Mouse (Mus musculus): Measurements from ENCODE around the gene Elmsan1. TPM values are rescaled to one million over a fixed set of nuclear protein-coding genes. Genes with fewer than 3 reads are reported as not detected.
"Not testable (repeated sequence)": the region's sequence is repeated elsewhere in the genome, so short reads cannot be mapped to it uniquely, and the experiment has no call there.

The Elmsan1 gene
- total RNA-seq (2015; ENCODE audit: low replicate concordance) (20.9 and 23.5 TPM in 2 replicates), total RNA-seq (2017; ENCODE audit: low replicate concordance) (29.0 and 51.1 TPM in 2 replicates)

- ATAC-seq (replicated peaks; ENCODE audit: low FRiP score, poor library complexity, severe bottlenecking), result peak; percentile 67
Measured at GRCm38 (mm10) chr12:84218289-84219120, at the start of gene Elmsan1. Elmsan1 (minus strand) TSS chr12:84218881.

DNA sequence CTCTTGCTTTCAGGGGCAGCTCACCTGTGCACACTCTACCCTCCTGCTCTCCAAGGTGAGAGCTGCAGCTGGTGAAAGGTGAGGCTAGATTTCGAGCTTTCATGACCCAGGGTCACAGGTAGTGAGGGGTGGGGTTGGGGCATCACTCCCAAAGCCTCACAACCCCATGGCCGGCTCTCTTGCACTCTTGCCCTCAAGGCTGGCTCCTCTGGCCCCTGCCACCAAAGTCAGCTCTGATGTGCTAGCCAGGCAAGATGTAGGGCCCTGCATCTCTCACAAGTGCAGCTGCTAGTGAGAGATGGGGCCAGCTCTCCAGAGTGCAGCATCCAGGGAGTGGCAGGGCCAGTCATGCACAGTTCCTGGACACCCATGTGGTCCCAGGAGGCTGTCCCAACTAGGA, 48.6 kb upstream of the Elmsan1 start:
- peak; percentile 33; the same call in 1 of the 2 replicates for ATAC-seq (replicated peaks; ENCODE audit: low FRiP score, poor library complexity, severe bottlenecking)

DNA sequence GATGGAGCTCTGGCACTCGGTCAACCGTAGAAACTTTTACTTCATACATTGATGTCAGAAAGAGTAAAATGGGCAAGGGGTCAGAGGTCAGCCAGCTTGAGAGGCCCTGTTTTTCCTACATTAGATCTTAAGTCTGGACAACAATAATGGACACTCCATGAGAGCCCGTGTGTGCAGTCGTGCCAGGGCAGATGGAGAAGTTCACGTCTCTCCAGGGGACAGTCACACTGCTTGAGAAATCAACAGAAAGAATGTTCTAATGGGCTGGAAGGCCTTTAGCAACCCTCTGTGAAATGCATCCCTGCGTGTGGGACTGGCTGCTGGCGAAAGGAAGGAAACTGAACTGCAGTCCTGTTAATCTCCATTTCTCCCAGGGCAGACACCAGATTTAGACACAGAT, 41.7 kb upstream of the Elmsan1 start:
- ATAC-seq (replicated peaks; ENCODE audit: low FRiP score, poor library complexity, severe bottlenecking), result no peak

GRCm38 (mm10) chr12:84254886-84255285, 36.2 kb upstream of the Elmsan1 start:
- no peak for ATAC-seq (replicated peaks; ENCODE audit: low FRiP score, poor library complexity, severe bottlenecking)

GRCm38 (mm10) chr12:84252811-84253210, 34.1 kb upstream of the Elmsan1 start:
- no peak for ATAC-seq (replicated peaks; ENCODE audit: low FRiP score, poor library complexity, severe bottlenecking)

DNA sequence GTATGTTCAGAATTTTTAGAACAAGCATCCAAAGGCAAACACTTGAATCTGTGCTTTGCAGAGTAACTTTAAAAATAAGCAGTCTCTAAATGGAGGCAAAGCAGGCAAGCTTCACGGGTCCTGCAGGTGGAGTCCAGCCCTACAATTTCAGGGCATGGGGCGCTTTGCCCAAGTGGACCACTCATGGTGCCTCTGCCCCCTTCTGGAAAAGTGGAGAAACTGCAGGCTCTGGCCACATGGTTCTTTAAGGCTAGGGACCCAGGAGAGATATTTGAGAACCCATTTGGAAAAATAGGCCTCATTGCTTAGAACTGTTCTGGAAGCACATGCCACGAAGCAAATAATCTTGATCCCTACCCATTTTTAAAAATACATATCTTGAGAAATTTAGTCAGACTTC, 30.5 kb upstream of the Elmsan1 start:
- peak; percentile 89 for ATAC-seq (replicated peaks; ENCODE audit: low FRiP score, poor library complexity, severe bottlenecking)

DNA sequence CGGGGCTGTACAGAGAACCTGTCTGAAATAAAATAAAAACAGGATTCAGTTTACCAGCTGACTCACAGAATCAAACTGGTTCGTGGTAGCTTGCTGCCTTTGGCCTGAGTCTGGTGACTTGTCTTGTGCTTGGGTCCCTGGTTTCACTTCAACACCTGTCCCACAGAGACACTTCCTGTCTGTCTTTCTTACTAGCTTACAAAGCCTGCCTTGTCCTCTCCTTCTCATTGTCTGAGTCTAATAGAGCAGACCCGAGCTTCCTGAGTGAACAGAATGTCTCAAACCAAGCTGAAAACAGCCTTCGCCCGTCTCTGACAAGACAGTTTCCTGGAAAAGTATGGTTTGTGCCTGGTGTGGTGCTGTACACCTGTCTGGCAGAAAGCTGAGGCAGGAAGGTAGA, 27.0 kb upstream of the Elmsan1 start:
- no peak for ATAC-seq (replicated peaks; ENCODE audit: low FRiP score, poor library complexity, severe bottlenecking)

DNA sequence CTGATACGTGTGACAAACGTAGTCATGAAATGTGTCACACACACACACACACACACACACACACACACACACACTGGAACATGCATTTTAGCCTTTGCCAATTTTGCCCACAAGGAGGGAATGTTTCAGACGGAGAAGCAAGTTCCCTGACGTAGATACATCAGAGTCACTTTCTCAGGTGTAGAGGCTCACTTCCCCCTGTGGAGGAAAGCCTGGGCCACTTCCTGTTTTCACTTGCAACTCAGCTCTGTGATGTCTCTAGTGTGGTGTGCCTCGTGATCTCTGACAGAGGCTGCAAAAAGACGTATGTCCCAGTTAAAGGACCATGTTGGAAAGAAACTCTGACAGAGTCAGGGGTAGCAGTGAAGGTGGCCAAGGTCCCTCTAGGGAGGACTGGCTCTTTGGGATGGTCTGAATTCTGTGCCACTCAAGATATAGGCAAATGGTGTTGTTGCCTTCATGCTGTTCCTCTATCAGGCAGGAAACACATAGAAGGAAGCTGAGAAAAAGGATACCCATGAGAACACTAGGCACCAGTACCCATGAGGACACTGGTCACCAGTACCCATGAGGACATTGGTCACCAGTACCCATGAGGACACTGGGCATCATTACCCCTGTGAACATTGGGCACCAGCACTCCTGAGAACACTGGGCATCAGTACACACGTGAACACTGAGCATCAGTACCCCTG, 24.5 kb upstream of the Elmsan1 start:
- no peak for ATAC-seq (replicated peaks; ENCODE audit: low FRiP score, poor library complexity, severe bottlenecking)

GRCm38 (mm10) chr12:84237036-84237435, 18.4 kb upstream of the Elmsan1 start:
- ATAC-seq (replicated peaks; ENCODE audit: low FRiP score, poor library complexity, severe bottlenecking), result not testable (repeated sequence)

DNA sequence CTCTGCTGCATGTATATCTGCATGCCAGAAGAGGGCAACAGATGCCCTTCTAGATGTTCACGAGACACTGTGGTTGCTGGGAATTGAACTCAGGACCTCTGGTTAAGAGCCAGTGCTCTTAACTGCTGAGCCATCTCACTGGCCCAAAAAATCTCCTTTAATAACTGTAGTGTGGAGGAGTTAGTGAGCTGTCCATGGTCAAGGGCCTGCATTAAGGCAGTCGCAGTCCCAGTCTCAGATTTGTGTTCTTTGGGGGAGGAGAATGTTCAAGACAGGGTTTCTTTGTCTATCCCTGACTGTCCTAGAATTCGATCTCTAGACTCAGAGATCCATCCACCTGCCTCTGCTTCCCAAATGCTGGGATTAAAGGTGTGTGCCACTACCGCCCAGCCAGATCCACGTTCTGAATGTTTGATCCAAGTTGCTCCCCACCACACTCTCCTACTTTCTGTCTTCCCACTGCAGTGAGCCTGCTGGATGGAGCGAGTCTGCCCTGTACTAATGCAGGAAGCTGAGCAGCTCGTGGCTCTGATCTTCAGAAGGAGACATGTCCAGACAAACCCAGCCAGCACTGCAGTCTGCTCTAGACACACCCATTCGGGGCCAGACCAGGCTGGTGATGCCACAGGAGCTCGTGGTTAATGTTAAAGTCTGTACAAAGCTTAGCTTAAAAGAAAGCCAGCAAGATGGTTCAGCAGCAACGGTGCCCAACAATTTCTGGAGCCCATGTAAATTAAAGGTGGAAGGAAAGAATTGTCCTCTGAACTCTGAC, 17.5 kb upstream of the Elmsan1 start:
- ATAC-seq (replicated peaks; ENCODE audit: low FRiP score, poor library complexity, severe bottlenecking), result no peak

- no peak for ATAC-seq (replicated peaks; ENCODE audit: low FRiP score, poor library complexity, severe bottlenecking)
Measured at GRCm38 (mm10) chr12:84235577-84235976, 16.9 kb upstream of the Elmsan1 start.

GRCm38 (mm10) chr12:84233488-84234100, 14.9 kb upstream of the Elmsan1 start:
- ATAC-seq (replicated peaks; ENCODE audit: low FRiP score, poor library complexity, severe bottlenecking), result no peak

DNA sequence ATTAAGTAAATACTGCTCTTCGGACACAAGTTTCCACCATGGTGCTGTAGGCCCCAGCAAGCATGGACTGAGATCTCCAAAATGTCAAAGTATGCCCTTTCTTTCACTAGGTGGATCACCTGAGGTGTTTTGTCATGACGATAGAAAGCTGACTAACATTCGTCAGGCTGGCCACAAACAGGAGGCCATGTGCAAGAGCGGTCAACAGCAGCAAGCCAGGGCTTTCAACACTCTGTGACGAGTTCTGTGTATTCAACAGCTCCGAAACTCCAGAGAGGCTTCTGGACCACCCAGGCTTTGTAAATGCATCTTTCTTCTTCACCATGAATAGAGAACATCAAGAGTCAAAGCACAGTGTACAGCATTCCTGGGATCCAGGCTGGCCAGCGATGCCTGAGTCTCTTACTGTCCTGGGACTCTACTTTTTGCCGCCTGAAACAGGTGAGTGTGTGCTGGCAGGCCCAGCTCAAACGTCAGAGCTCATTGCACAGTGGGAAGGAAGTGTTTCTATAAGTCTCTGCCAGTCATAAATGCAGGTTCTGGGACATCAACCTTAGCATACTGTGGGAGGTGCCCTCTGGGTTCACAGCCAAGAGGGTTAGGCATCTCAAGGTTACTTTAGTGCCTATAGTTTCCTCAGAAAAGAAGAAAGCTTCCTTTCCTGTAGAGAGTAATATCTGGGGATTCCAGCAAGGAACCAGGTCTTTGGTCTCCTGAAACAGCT, 7.6 kb upstream of the Elmsan1 start:
- ATAC-seq (replicated peaks; ENCODE audit: low FRiP score, poor library complexity, severe bottlenecking), result no peak

DNA sequence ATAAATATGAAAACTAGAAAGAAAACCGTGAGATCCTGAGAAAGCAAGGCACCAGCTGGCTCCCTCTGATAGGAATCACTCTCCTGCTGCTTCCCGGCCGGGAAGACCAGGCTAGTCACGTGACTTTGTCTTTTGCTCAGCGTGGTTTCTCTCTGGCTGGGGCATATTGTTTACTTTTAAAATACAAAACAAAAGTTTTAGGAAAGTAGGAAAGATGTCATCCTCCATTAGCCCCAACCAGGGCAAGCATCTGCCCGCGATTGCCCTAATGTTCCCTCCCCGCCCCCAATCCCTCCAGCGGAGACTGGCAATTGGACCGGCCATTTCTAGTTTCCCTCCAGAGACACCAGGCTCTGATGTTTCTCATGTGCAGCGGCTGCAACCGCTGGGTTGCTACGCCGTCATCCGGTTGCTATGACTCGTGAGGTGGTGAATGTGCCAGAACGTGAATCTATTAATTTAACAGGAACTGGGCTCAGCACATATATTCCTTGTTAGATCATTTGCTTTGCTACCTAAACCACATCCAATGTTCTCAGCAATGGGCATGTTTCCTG, 3.8 kb upstream of the Elmsan1 start:
- peak; percentile 65 for ATAC-seq (replicated peaks; ENCODE audit: low FRiP score, poor library complexity, severe bottlenecking)

- no peak for ATAC-seq (replicated peaks; ENCODE audit: low FRiP score, poor library complexity, severe bottlenecking)
Measured at GRCm38 (mm10) chr12:84220951-84221891, 2.5 kb upstream of the Elmsan1 start.

- ATAC-seq (replicated peaks; ENCODE audit: low FRiP score, poor library complexity, severe bottlenecking), result no peak
Measured at GRCm38 (mm10) chr12:84220515-84220914, 1.8 kb upstream of the Elmsan1 start.

GRCm38 (mm10) chr12:84219121-84219561, 460 bp upstream of the Elmsan1 start:
- no peak for ATAC-seq (replicated peaks; ENCODE audit: low FRiP score, poor library complexity, severe bottlenecking)

All from erythroid progenitor cell, adult 5-6 weeks (primary cell).